Mouse (Mus musculus): ENCODE data around the gene Tulp4. TPM values are rescaled to one million over a fixed set of nuclear protein-coding genes. Genes with fewer than 3 reads are reported as not detected.
A peak's percentile ranks its signal among the peaks of the same experiment; 100 is the strongest.

The Tulp4 gene
- polyA plus RNA-seq, 1 experiment from 2014 or later: 59.4 TPM

GRCm38 (mm10) chr17:6123776-6124175 lies 17.5 kb downstream of the Tulp4 start:
- no peak for ATAC-seq (ENCODE audit: insufficient number of reproducible peaks, low FRiP score)
- no peak overlapping the region for H3K27ac ChIP-seq (ENCODE audit: poor library complexity, severe bottlenecking)
- H3K27me3 ChIP-seq (replicated peaks): no peaks in the 10 kb centered on the region

DNA sequence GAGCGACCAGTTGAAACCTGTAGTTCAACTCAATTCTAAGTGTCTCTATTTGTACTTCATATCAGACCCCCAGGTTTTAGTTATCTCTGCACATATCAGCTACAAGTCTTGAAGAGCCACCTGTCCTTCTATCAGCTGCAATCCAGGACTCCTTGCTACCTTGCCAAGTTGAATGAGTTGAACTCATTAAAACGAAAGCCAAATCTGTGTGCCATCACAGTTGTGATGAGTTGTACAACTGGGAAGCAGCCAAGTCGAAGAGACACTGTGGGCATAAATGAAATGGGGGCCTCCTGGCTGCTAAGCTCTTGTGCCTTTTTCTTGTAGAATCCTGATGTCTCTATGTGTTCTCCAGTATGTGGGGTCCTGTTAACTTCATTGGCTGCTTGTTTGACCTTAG lies 19.2 kb downstream of the Tulp4 start:
- WGBS: 91% methylated on average over 3 of the region's 3 CpGs
- no peak for ATAC-seq (ENCODE audit: insufficient number of reproducible peaks, low FRiP score)

More at GRCm38 (mm10) chr17:6123776-6124175, 17.5 kb downstream of the Tulp4 start:
- H3K9me3 ChIP-seq (replicated peaks): no peaks in the 10 kb centered on the region
- no peak overlapping the region for H3K4me2 ChIP-seq
- no peak overlapping the region for H3K4me3 ChIP-seq
- no peak overlapping the region for H3K9ac ChIP-seq
- peaks cover 16% of the 10 kb centered on the region for H3K4me1 ChIP-seq (replicated peaks)
- peaks cover 35% of the 10 kb centered on the region for H3K36me3 ChIP-seq
- WGBS: 87% methylated on average over 4 of the region's 4 CpGs

DNA sequence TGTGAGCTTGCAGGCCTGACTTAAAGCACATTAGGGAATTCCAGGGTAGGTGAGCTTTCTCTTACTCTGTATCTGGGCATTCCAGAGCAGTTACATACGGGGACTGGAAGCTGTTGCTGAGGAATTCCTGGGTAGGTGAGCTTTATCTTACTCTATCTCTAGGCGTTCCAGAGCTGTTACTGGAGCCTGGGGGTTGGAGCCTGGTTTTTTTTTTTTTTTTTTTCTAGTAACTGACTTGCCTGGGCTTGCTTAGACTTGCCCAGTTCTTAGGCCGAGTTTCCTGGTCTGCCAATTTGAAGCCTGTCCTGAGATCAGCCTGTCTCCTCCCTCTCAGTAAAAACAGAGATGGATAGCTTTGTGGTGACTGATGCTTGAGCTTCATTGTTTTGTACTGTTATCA lies 21.8 kb downstream of the Tulp4 start:
- 15% methylated on average over 3 of the region's 3 CpGs for WGBS
- H3K4me2 ChIP-seq: no peak overlapping the region
- no peak for ATAC-seq (ENCODE audit: insufficient number of reproducible peaks, low FRiP score)
- no peaks in the 10 kb centered on the region for H3K27me3 ChIP-seq (replicated peaks)
- H3K4me3 ChIP-seq: no peak overlapping the region
- H3K36me3 ChIP-seq: peaks cover 22% of the 10 kb centered on the region
- no peaks in the 10 kb centered on the region for H3K9me3 ChIP-seq (replicated peaks)
- H3K27ac ChIP-seq (ENCODE audit: poor library complexity, severe bottlenecking): peak overlapping the region; percentile 13
- H3K4me1 ChIP-seq (replicated peaks): peaks cover 21% of the 10 kb centered on the region
- no peak overlapping the region for H3K9ac ChIP-seq

More for the DNA sequence above, 19.2 kb downstream of the Tulp4 start:
- Histone ChIP-seq H3K4me3 (no peak overlapping the region), H3K9ac (no peak overlapping the region), H3K27me3 (replicated peaks) (no peaks in the 10 kb centered on the region), H3K36me3 (peaks cover 35% of the 10 kb centered on the region), H3K4me1 (replicated peaks) (peaks cover 16% of the 10 kb centered on the region), H3K27ac (ENCODE audit: poor library complexity, severe bottlenecking) (no peak overlapping the region), H3K9me3 (replicated peaks) (no peaks in the 10 kb centered on the region), H3K4me2 (no peak overlapping the region)

GRCm38 (mm10) chr17:6129361-6129760 lies 23.1 kb downstream of the Tulp4 start:
- Histone ChIP-seq H3K9me3 (replicated peaks) (no peaks in the 10 kb centered on the region), H3K9ac (no peak overlapping the region), H3K36me3 (peaks cover 16% of the 10 kb centered on the region), H3K27me3 (replicated peaks) (no peaks in the 10 kb centered on the region), H3K4me1 (replicated peaks) (peaks cover 21% of the 10 kb centered on the region), H3K4me2 (no peak overlapping the region), H3K27ac (ENCODE audit: poor library complexity, severe bottlenecking) (no peak overlapping the region), H3K4me3 (no peak overlapping the region)
- ATAC-seq (ENCODE audit: insufficient number of reproducible peaks, low FRiP score): no peak
- WGBS: 78% methylated on average over 4 of the region's 4 CpGs

GRCm38 (mm10) chr17:6131083-6131482 lies 24.8 kb downstream of the Tulp4 start:
- no peaks in the 10 kb centered on the region for H3K9me3 ChIP-seq (replicated peaks)
- H3K27ac ChIP-seq (ENCODE audit: poor library complexity, severe bottlenecking): no peak overlapping the region
- H3K4me2 ChIP-seq: no peak overlapping the region
- H3K36me3 ChIP-seq: peaks cover 3% of the 10 kb centered on the region
- no peak overlapping the region for H3K9ac ChIP-seq
- no peak for ATAC-seq (ENCODE audit: insufficient number of reproducible peaks, low FRiP score)
- H3K4me3 ChIP-seq: no peak overlapping the region
- peaks cover 21% of the 10 kb centered on the region for H3K4me1 ChIP-seq (replicated peaks)
- 86% methylated on average over 3 of the region's 3 CpGs for WGBS
- no peaks in the 10 kb centered on the region for H3K27me3 ChIP-seq (replicated peaks)

GRCm38 (mm10) chr17:6140875-6141274 lies 34.6 kb downstream of the Tulp4 start:
- 76% methylated on average over 3 of the region's 3 CpGs for WGBS
- Histone ChIP-seq H3K36me3 (peaks cover 31% of the 10 kb centered on the region), H3K4me1 (replicated peaks) (peaks cover 15% of the 10 kb centered on the region), H3K9ac (no peak overlapping the region), H3K4me3 (no peak overlapping the region), H3K9me3 (replicated peaks) (no peaks in the 10 kb centered on the region), H3K4me2 (no peak overlapping the region), H3K27ac (ENCODE audit: poor library complexity, severe bottlenecking) (no peak overlapping the region), H3K27me3 (replicated peaks) (no peaks in the 10 kb centered on the region)
- ATAC-seq (ENCODE audit: insufficient number of reproducible peaks, low FRiP score): no peak

DNA sequence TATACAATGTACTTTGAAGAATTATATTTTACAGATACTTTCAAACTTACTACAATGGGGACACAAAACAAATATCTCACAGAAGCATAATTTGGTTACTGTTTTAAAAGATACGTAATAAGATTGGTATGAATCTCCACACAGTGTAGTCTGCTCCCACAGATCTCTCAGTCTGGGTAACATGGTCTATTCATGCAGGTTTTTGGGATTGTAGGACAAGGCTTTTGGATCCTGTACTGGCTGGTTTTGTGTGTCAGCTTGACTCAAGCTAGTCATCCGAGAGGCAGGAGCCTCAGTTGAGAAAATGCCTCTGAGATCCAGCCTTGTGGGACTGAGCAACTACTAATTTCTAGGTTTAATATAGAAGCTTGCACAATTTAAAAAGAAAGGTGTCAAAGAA lies 35.1 kb downstream of the Tulp4 start:
- Histone ChIP-seq H3K4me2 (no peak overlapping the region), H3K9me3 (replicated peaks) (no peaks in the 10 kb centered on the region), H3K9ac (no peak overlapping the region), H3K4me3 (no peak overlapping the region), H3K36me3 (peaks cover 33% of the 10 kb centered on the region), H3K27ac (ENCODE audit: poor library complexity, severe bottlenecking) (no peak overlapping the region), H3K27me3 (replicated peaks) (no peaks in the 10 kb centered on the region), H3K4me1 (replicated peaks) (peaks cover 15% of the 10 kb centered on the region)
- ATAC-seq (ENCODE audit: insufficient number of reproducible peaks, low FRiP score): no peak
- 87% methylated on average over 2 of the region's 2 CpGs for WGBS

GRCm38 (mm10) chr17:6145244-6145643 lies 39.0 kb downstream of the Tulp4 start:
- H3K9ac ChIP-seq: no peak overlapping the region
- H3K27ac ChIP-seq (ENCODE audit: poor library complexity, severe bottlenecking): no peak overlapping the region
- no peak for ATAC-seq (ENCODE audit: insufficient number of reproducible peaks, low FRiP score)
- no peaks in the 10 kb centered on the region for H3K27me3 ChIP-seq (replicated peaks)
- no peaks in the 10 kb centered on the region for H3K9me3 ChIP-seq (replicated peaks)
- H3K4me2 ChIP-seq: no peak overlapping the region
- H3K36me3 ChIP-seq: peaks cover 16% of the 10 kb centered on the region
- H3K4me1 ChIP-seq (replicated peaks): peaks cover 15% of the 10 kb centered on the region
- WGBS: 70% methylated on average over 2 of the region's 2 CpGs
- no peak overlapping the region for H3K4me3 ChIP-seq

DNA sequence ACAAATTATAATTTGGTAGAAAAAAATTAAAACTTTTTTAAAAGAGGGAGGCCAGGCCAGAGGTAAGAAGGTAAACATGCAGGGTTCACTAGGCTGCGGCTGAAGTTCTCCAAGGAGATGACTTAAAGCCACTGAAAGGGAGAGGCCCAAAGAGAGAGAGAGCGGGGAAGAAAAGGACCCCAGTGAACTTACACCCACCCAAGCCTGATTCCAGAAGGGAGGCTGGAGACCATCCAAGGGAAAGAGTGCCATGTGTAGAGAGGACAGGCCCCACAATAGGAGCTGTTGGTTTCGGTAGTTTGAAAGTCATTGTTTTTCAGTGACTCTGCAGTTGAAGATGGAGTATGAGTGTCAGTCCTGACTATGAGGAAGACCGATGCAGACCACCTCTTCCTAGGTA lies 46.7 kb downstream of the Tulp4 start:
- H3K27me3 ChIP-seq (replicated peaks): no peaks in the 10 kb centered on the region
- WGBS: 84% methylated on average over 4 of the region's 4 CpGs
- no peak for ATAC-seq (ENCODE audit: insufficient number of reproducible peaks, low FRiP score)

DNA sequence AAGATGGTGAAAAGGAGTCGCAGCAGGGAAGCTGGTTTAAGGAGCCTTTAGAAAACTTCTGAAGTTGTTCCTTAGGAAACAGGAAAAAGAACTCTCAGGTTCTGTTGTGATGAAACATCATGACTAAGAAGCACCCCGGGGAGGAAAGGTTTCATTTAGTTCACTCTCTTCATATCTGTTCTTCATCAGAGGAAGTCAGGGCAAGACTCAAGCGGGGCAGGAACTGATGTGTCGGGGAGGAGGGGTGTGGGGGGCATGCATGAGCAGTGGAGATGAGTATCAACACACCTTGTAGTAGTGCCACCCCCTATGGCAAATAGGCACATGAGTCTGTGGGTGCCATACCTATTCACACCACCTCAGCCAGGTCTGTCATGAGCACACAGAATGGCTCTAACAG lies 47.3 kb downstream of the Tulp4 start:
- Histone ChIP-seq H3K36me3 (peaks cover 15% of the 10 kb centered on the region), H3K4me1 (replicated peaks) (0 out of 2 replicates have a peak, but pooled peaks cover 8% of the 10 kb centered on the region), H3K4me2 (no peak overlapping the region), H3K27me3 (replicated peaks) (no peaks in the 10 kb centered on the region), H3K9me3 (replicated peaks) (no peaks in the 10 kb centered on the region), H3K4me3 (no peak overlapping the region), H3K9ac (no peak overlapping the region), H3K27ac (ENCODE audit: poor library complexity, severe bottlenecking) (no peak overlapping the region)
- no peak for ATAC-seq (ENCODE audit: insufficient number of reproducible peaks, low FRiP score)
- 64% methylated on average over 4 of the region's 4 CpGs for WGBS

More for the DNA sequence above, 46.7 kb downstream of the Tulp4 start:
- no peak overlapping the region for H3K4me2 ChIP-seq
- no peak overlapping the region for H3K27ac ChIP-seq (ENCODE audit: poor library complexity, severe bottlenecking)
- no peaks in the 10 kb centered on the region for H3K9me3 ChIP-seq (replicated peaks)
- no peak overlapping the region for H3K4me3 ChIP-seq
- H3K36me3 ChIP-seq: peaks cover 15% of the 10 kb centered on the region
- H3K9ac ChIP-seq: no peak overlapping the region
- H3K4me1 ChIP-seq (replicated peaks): 0 out of 2 replicates have a peak, but pooled peaks cover 8% of the 10 kb centered on the region

DNA sequence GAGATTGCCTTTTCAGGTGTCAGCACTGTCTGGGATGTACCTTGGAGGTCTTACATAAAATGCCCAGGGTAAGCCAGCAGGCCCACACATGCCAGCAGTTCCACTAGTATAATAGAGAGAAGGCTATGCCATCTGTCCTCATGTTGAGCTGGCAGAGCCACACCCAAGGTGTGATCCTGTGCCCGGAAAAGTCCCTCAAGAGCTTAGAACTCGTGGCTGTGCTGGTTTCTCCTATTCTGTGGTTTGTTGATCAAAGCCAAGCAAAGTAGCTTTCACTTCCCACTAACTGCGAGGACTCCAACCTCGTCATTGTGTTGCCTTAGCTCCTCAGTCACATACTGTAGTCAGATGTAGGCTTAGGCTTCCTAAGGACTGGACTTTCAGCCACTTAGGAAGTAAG lies 48.1 kb downstream of the Tulp4 start:
- H3K36me3 ChIP-seq: peaks cover 15% of the 10 kb centered on the region
- H3K4me1 ChIP-seq (replicated peaks): 0 out of 2 replicates have a peak, but pooled peaks cover 8% of the 10 kb centered on the region
- 72% methylated on average over 4 of the region's 4 CpGs for WGBS
- no peak for ATAC-seq (ENCODE audit: insufficient number of reproducible peaks, low FRiP score)
- H3K27me3 ChIP-seq (replicated peaks): no peaks in the 10 kb centered on the region
- H3K4me3 ChIP-seq: no peak overlapping the region
- H3K9me3 ChIP-seq (replicated peaks): no peaks in the 10 kb centered on the region
- no peak overlapping the region for H3K27ac ChIP-seq (ENCODE audit: poor library complexity, severe bottlenecking)
- H3K4me2 ChIP-seq: no peak overlapping the region
- H3K9ac ChIP-seq: no peak overlapping the region

DNA sequence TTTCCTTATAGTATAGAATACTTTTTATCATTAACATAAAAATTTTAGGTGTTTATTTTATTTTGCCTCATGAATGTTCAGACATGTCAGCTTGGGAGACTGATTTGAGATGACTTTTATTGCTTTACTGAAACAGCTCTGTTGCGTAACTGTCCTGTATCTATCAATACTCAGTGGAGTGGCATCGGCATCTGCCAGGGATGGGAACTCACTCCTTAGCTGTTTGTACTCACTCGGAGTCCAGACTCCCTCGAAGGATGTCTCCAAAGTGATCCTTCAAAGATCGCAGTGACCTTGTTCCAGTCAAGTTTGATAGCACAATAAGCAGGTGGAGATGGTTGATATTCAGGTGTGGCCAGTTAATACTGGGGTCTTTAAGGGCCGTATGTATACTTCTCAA lies 54.3 kb downstream of the Tulp4 start:
- Histone ChIP-seq H3K27me3 (replicated peaks) (no peaks in the 10 kb centered on the region), H3K36me3 (peaks cover 4% of the 10 kb centered on the region; the same call in 1 of the 2 replicates), H3K27ac (ENCODE audit: poor library complexity, severe bottlenecking) (no peak overlapping the region), H3K9ac (no peak overlapping the region), H3K4me1 (replicated peaks) (peaks cover 19% of the 10 kb centered on the region), H3K4me2 (no peak overlapping the region), H3K9me3 (replicated peaks) (no peaks in the 10 kb centered on the region), H3K4me3 (no peak overlapping the region)
- no peak for ATAC-seq (ENCODE audit: insufficient number of reproducible peaks, low FRiP score)
- WGBS: 85% methylated on average over 6 of the region's 6 CpGs
